Mouse (Mus musculus): ENCODE measurements around the gene Cldn14.

GRCm38 (mm10) chr16:93918679-93919060 is 90.0 kb downstream of the Cldn14 start:
- TF ChIP-seq CTCF (IDR thresholded peaks at IDR 0.05) (no peak), POLR2A (IDR thresholded peaks at IDR 0.05; ENCODE audit: insufficient read depth, low read depth, low read length) (no peak)

Measured in heart, adult 2 months (tissue).